Mouse (Mus musculus) layer of hippocampus, adult 11-12 months (tissue): ENCODE measurements around the gene Tmc2.

Experiments used
- DNase-seq: peaks from one replicate; pipeline ENCODE4 v3.0.0; 2022; ENCODE audit warnings: low spot score

Tmc2 gene

GRCm38 (mm10) chr2:130296134-130296745 is 101.2 kb downstream of the Tmc2 start:
- DNase-seq = no peak

DNA sequence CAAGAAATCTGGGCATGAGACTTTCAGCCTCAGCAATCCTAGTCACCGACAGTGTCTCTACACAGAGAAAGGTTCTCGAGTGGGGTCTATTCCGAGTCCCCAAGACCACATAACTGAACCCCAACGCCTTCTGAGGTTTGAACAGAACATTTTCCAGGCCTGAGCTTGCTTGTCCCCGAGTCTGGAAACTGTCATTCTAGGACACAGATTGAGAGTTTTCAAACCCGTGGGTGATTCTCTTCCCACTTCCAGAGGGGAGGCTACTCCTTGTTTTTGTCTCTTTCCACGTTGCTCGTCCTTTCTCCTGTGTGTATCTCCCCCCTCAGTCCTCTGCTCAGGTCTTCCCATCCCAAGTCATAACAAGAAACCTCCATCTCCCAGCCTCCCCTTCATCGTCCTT is 102.6 kb downstream of the Tmc2 start:
- DNase-seq = no peak

DNA sequence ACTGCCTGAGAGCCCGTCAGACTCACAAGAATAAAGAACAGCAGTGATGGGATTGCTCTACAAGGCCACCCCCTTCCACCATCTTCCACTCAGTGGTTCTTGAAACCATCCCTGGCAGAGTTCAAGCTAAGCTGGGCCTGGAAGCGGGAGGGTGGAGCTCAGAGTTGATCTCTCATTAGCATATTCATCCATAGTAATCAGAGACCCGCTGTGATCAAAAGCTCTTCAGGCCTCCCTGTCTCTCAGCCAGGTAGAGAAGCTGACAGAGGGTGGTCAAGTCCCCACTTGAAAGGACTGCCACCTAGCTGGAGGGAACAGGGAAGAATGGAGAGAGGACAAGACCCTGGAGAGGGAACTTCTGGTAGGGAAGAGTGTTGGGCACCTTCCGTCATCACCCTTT is 108.0 kb downstream of the Tmc2 start:
- DNase-seq = no peak
